ENCODE assay signal across 27 mouse cellular contexts in genomic region chr13:44317596-44317995, GRCm38 (mm10).
DNase-seq lines count a peak whose midpoint lies in the region; ATAC-seq lines count a peak whose summit lies in the region.
"Had no signal": no experiment of that assay in that cellular context is flagged by ENCODE, and none has a peak within 500 bp of the region (broad histone marks: within the 10 kb centered on the region; RNA-seq: fewer than 3 reads in every experiment).

No protein-coding gene starts in this region.

- DNase-seq in kidney, postnatal 10 days = no peak
- peak; percentile 42 to 60 for DNase-seq in left cerebral cortex, adult 9 months (ENCODE audit: low spot score in 2 of 2)
- DNase-seq in left cerebral cortex, postnatal 10 days (ENCODE audit: extremely low spot score in 1 of 2, low spot score in 2 of 2) = no peak
- peak; percentile 40 for DNase-seq in CD4-positive, CD25-positive, alpha-beta regulatory T cell, adult 2 months (ENCODE audit: low read depth, low spot score)
- peak; percentile 82 for DNase-seq in brain, adult 2 months (ENCODE audit: low read depth, low spot score)
- no peak for DNase-seq in adrenal gland, adult 2 months
- DNase-seq: adrenal gland, postnatal 25 days; cerebellum, adult 11 months; cerebellum, adult 9-11 months; gastrocnemius, postnatal 36 days; heart, adult 2 months; heart, postnatal 14 days; kidney, adult 2 months; lung, embryonic 14.5 days; lung, postnatal 36 days; midbrain, embryonic 14.5 days had no signal

- H3K9me3 ChIP-seq in kidney, embryonic 14.5 days (ENCODE audit: control insufficient read depth, low read length) = no peaks in the 10 kb centered on the region
- H3K9me3 ChIP-seq: embryonic facial prominence, embryonic 12.5 days; heart, embryonic 13.5 days; hindbrain, embryonic 12.5 days; limb, embryonic 15.5 days; neural tube, embryonic 12.5 days had no signal

- no peaks in the 10 kb centered on the region for H3K27me3 ChIP-seq in kidney, embryonic 14.5 days (ENCODE audit: control insufficient read depth, insufficient read depth, low read length)
- H3K27me3 ChIP-seq: embryonic facial prominence, embryonic 12.5 days; heart, embryonic 13.5 days; hindbrain, embryonic 12.5 days; limb, embryonic 15.5 days; megakaryocyte, embryonic 14.5 days; neural tube, embryonic 12.5 days had no signal

- no peak overlapping the region for H3K4me3 ChIP-seq in kidney, embryonic 14.5 days (ENCODE audit: low read length)
- H3K4me3 ChIP-seq: embryonic facial prominence, embryonic 12.5 days; heart, adult 2 months; heart, embryonic 13.5 days; hindbrain, embryonic 12.5 days; limb, embryonic 15.5 days; megakaryocyte, embryonic 14.5 days; neural tube, embryonic 12.5 days had no signal

- no peak; the same call in 1 of the 2 replicates for ATAC-seq in kidney, embryonic 14.5 days (ENCODE audit: low FRiP score, low TSS enrichment)
- ATAC-seq: forebrain, embryonic 14.5 days; inflammation-experienced regulatory T-cells, adult 6 months had no signal

- H3K36me3 ChIP-seq in kidney, embryonic 14.5 days (ENCODE audit: control insufficient read depth, insufficient read depth, low read length) = no peaks in the 10 kb centered on the region
- H3K36me3 ChIP-seq: embryonic facial prominence, embryonic 12.5 days; heart, embryonic 13.5 days; hindbrain, embryonic 12.5 days; limb, embryonic 15.5 days; neural tube, embryonic 12.5 days had no signal

- peak overlapping the region; percentile 9; the same call in 1 of the 2 replicates for H3K27ac ChIP-seq in kidney, embryonic 14.5 days (ENCODE audit: low read depth, low read length)
- H3K27ac ChIP-seq: embryonic facial prominence, embryonic 12.5 days; heart, adult 2 months; heart, embryonic 13.5 days; hindbrain, embryonic 12.5 days; limb, embryonic 15.5 days; liver, embryonic 14.5 days; neural tube, embryonic 12.5 days; stomach, postnatal 0 days had no signal

- H3K4me2 ChIP-seq in kidney, embryonic 14.5 days (replicated peaks; ENCODE audit: low read depth, low read length) = no peak overlapping the region
- H3K4me2 ChIP-seq: embryonic facial prominence, embryonic 12.5 days; heart, embryonic 13.5 days; hindbrain, embryonic 12.5 days; limb, embryonic 15.5 days; lung, embryonic 14.5 days; neural tube, embryonic 12.5 days had no signal

- intact Hi-C loops in left cerebral cortex, postnatal 10 days (cut with DNase I) = no loop called here

- H3K9ac ChIP-seq in kidney, embryonic 14.5 days (ENCODE audit: low read depth, low read length) = no peak overlapping the region
- H3K9ac ChIP-seq: embryonic facial prominence, embryonic 12.5 days; heart, embryonic 13.5 days; hindbrain, embryonic 12.5 days; limb, embryonic 15.5 days; liver, embryonic 14.5 days; lung, embryonic 14.5 days; neural tube, embryonic 12.5 days had no signal

- 65% methylated on average over 8 of the region's 8 CpGs for WGBS in kidney, embryonic 14.5 days

- peaks cover 8% of the 10 kb centered on the region for H3K4me1 ChIP-seq in kidney, embryonic 14.5 days (ENCODE audit: control insufficient read depth, insufficient read depth, low read length)
- H3K4me1 ChIP-seq: embryonic facial prominence, embryonic 12.5 days; hindbrain, embryonic 12.5 days had no signal

Comparison
In these comparisons a context has a peak if more than half of its experiments do, and no peak if none do; other contexts are left out.
1. DNase-seq: peak in left cerebral cortex, adult 9 months (2 of 2), CD4-positive, CD25-positive, alpha-beta regulatory T cell, adult 2 months (single experiment) and brain, adult 2 months (single experiment); none in kidney, postnatal 10 days (single experiment), left cerebral cortex, postnatal 10 days (0 of 2) and adrenal gland, adult 2 months (single experiment).